8 mouse cellular contexts compared by ENCODE assay signal in the genomic region with DNA sequence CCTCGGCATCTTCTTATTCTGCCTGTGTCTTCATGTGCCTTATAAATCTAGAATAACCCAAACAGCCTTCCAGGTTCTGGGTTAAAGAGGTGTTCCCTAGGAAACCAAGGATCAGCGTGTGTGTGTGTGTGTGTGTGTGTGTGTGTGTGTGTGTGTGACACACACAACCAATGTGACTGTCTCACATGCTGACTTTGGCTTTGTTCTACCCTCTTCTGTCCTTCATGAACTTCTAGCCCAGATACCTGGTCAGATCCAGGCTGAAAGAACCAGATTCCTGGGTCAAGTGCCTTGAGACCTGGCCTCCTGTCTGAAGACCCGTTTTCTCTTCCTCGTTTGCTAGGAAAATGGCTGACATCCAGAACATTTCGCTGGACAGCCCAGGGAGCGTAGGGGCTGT. TPM values are rescaled to one million over a fixed set of nuclear protein-coding genes. Genes with fewer than 3 reads are reported as not detected.
DNase-seq lines count a peak whose midpoint lies in the region; ATAC-seq and TF ChIP-seq lines count a peak whose summit lies in the region.
"Had no signal": no experiment of that assay in that cellular context is flagged by ENCODE, and none has a peak within 500 bp of the region (broad histone marks: within the 10 kb centered on the region; RNA-seq: fewer than 3 reads in every experiment).

Galr3 (plus strand) TSS at position 301 of the 400 bp plus-strand sequence.

- peak within 1 kb of the TSS; percentile 99 for H3K4me2 ChIP-seq in lung, embryonic 16.5 days (ENCODE audit: low read depth, low read length)
- peak within 1 kb of the TSS; percentile 86 for H3K4me2 ChIP-seq in forebrain, embryonic 11.5 days (ENCODE audit: low read depth, low read length, severe bottlenecking)
- H3K4me2 ChIP-seq in limb, embryonic 11.5 days (ENCODE audit: low read depth, severe bottlenecking): peak within 1 kb of the TSS; percentile 98

- H3K4me1 ChIP-seq in lung, embryonic 16.5 days (replicated peaks; ENCODE audit: control insufficient read depth, insufficient read depth, low read length): peaks cover 18% of the 10 kb centered on the region
- H3K4me1 ChIP-seq in forebrain, embryonic 11.5 days (replicated peaks; ENCODE audit: control insufficient read depth, insufficient read depth, low read length): peaks cover 16% of the 10 kb centered on the region
- peaks cover 20% of the 10 kb centered on the region for H3K4me1 ChIP-seq in limb, embryonic 11.5 days (ENCODE audit: control insufficient read depth, insufficient read depth, low read length)
- H3K4me1 ChIP-seq in olfactory bulb, adult 2 months (ENCODE audit: control insufficient read depth, insufficient read depth, low read length): peaks cover 23% of the 10 kb centered on the region

- H3K27ac ChIP-seq in lung, embryonic 16.5 days (ENCODE audit: low read length): no peak within 1 kb of the TSS
- H3K27ac ChIP-seq in forebrain, embryonic 11.5 days (ENCODE audit: low read depth, low read length): no peak within 1 kb of the TSS
- no peak within 1 kb of the TSS for H3K27ac ChIP-seq in limb, embryonic 11.5 days (replicated peaks; ENCODE audit: low read depth, low read length)
- H3K27ac ChIP-seq in olfactory bulb, adult 2 months (ENCODE audit: insufficient read depth, low read depth, low read length): no peak within 1 kb of the TSS

- TF ChIP-seq CTCF in olfactory bulb, adult 2 months (IDR thresholded peaks at IDR 0.05; ENCODE audit: insufficient read depth, low read depth, low read length): no peak

- H3K36me3 ChIP-seq in lung, embryonic 16.5 days (ENCODE audit: control insufficient read depth, insufficient read depth, low read length): no peaks in the 10 kb centered on the region
- H3K36me3 ChIP-seq in forebrain, embryonic 11.5 days (ENCODE audit: control insufficient read depth, insufficient read depth, low read length): no peaks in the 10 kb centered on the region; the same call in 1 of the 2 replicates
- H3K36me3 ChIP-seq in limb, embryonic 11.5 days (ENCODE audit: control insufficient read depth, insufficient read depth, low read length): no peaks in the 10 kb centered on the region

- no peak for DNase-seq in lung, adult 18-20 months
- no peak for DNase-seq in forebrain, embryonic 11.5 days (ENCODE audit: low spot score)
- DNase-seq in limb, embryonic 11.5 days (ENCODE audit: low spot score): no peak
- no peak for DNase-seq in spleen, postnatal 36 days (ENCODE audit: low spot score in 2 of 2)
- no peak for DNase-seq in thymus, postnatal 4 days
- DNase-seq: kidney, postnatal 10 days had no signal

- no peak for TF ChIP-seq POLR2A in olfactory bulb, adult 2 months (IDR thresholded peaks at IDR 0.05; ENCODE audit: insufficient read depth, low read depth, low read length)

- WGBS in lung, embryonic 16.5 days: 67% methylated on average over 6 of the region's 6 CpGs
- 81% methylated on average over 6 of the region's 6 CpGs for WGBS in forebrain, embryonic 11.5 days
- 74% methylated on average over 6 of the region's 6 CpGs for WGBS in limb, embryonic 11.5 days
- 68% methylated on average over 6 of the region's 6 CpGs for WGBS in olfactory bulb, adult 2 months

- H3K9ac ChIP-seq in lung, embryonic 16.5 days (ENCODE audit: low read length): peak within 1 kb of the TSS; percentile 62
- H3K9ac ChIP-seq in forebrain, embryonic 11.5 days (ENCODE audit: low read length): peak within 1 kb of the TSS; percentile 39
- peak within 1 kb of the TSS; percentile 67 for H3K9ac ChIP-seq in limb, embryonic 11.5 days (ENCODE audit: low read length)

- no peaks in the 10 kb centered on the region for H3K9me3 ChIP-seq in lung, embryonic 16.5 days (ENCODE audit: control insufficient read depth, low read length)
- no peaks in the 10 kb centered on the region for H3K9me3 ChIP-seq in forebrain, embryonic 11.5 days (ENCODE audit: control insufficient read depth, low read length)
- H3K9me3 ChIP-seq in limb, embryonic 11.5 days (ENCODE audit: control insufficient read depth, low read length): peaks cover 2% of the 10 kb centered on the region; the same call in 1 of the 2 replicates

- H3K4me3 ChIP-seq in lung, embryonic 16.5 days (ENCODE audit: low read length): peak within 1 kb of the TSS; percentile 59
- H3K4me3 ChIP-seq in forebrain, embryonic 11.5 days (ENCODE audit: low read depth, low read length): peak within 1 kb of the TSS; percentile 42
- peak within 1 kb of the TSS; percentile 55 for H3K4me3 ChIP-seq in limb, embryonic 11.5 days (ENCODE audit: low read depth, low read length)
- H3K4me3 ChIP-seq in olfactory bulb, adult 2 months (ENCODE audit: insufficient read depth, low read depth, low read length): peak within 1 kb of the TSS; percentile 58

- H3K27me3 ChIP-seq in lung, embryonic 16.5 days (ENCODE audit: control insufficient read depth, insufficient read depth, low read depth, low read length): peaks cover 36% of the 10 kb centered on the region
- H3K27me3 ChIP-seq in forebrain, embryonic 11.5 days (ENCODE audit: control insufficient read depth, insufficient read depth, low read length): peaks cover 40% of the 10 kb centered on the region
- peaks cover 29% of the 10 kb centered on the region for H3K27me3 ChIP-seq in limb, embryonic 11.5 days (ENCODE audit: control insufficient read depth, insufficient read depth, low read length)

- ATAC-seq in lung, embryonic 16.5 days (ENCODE audit: low read depth): no peak
- ATAC-seq in forebrain, embryonic 11.5 days (replicated peaks; ENCODE audit: low FRiP score): no peak
- ATAC-seq in limb, embryonic 11.5 days (ENCODE audit: insufficient number of reproducible peaks, low FRiP score, low TSS enrichment, low read depth): no peak

RNA-seq across cellular contexts. Expression of gene Galr3, which starts in this region (rescaled TPM):
- not detected in 2 replicates for polyA plus RNA-seq in lung, embryonic 16.5 days (2015; fragmentation: Nextera tagmentation; extraction: Ambion mirVana)
- polyA plus RNA-seq in forebrain, embryonic 11.5 days (2014; fragmentation: Nextera tagmentation; extraction: Ambion mirVana): not detected in 2 replicates
- not detected in 2 replicates for polyA plus RNA-seq in limb, embryonic 11.5 days (2014; fragmentation: Nextera tagmentation; extraction: Ambion mirVana)
- polyA plus RNA-seq in olfactory bulb, adult 2 months (2012; ENCODE audit: insufficient read depth, insufficient read length, low replicate concordance, missing spikeins): not detected in 2 replicates
